Mouse (Mus musculus): Measurements from ENCODE around the gene Pmpca.

The Pmpca gene

GRCm38 (mm10) chr2:26434791-26435572 is 45.8 kb downstream of the Pmpca start:
- DNase-seq, result no peak

- no peak for DNase-seq
Measured at GRCm38 (mm10) chr2:26437221-26437620, 48.1 kb downstream of the Pmpca start.

- no peak for DNase-seq
Measured at GRCm38 (mm10) chr2:26438373-26438772, 49.2 kb downstream of the Pmpca start.

- DNase-seq, result no peak
Measured at GRCm38 (mm10) chr2:26439671-26440070, 50.5 kb downstream of the Pmpca start.

- DNase-seq, result no peak
Measured at GRCm38 (mm10) chr2:26441261-26441660, 52.1 kb downstream of the Pmpca start.

GRCm38 (mm10) chr2:26441688-26442087 is 52.5 kb downstream of the Pmpca start:
- DNase-seq, result no peak

- no peak for DNase-seq
Measured at GRCm38 (mm10) chr2:26442843-26443242, 53.7 kb downstream of the Pmpca start.

GRCm38 (mm10) chr2:26443876-26444275 is 54.7 kb downstream of the Pmpca start:
- DNase-seq, result no peak

- DNase-seq, result no peak
Measured at GRCm38 (mm10) chr2:26444368-26444767, 55.2 kb downstream of the Pmpca start.

- peak; percentile 100 for DNase-seq
Measured at GRCm38 (mm10) chr2:26444946-26445665, 56.0 kb downstream of the Pmpca start, which contains the start of gene Sec16a. TSS of gene Sec16a (minus strand) at chr2:26445216.

GRCm38 (mm10) chr2:26445666-26446445 is 56.7 kb downstream of the Pmpca start:
- DNase-seq, result peak; percentile 93 to 95

- no peak for DNase-seq
Measured at GRCm38 (mm10) chr2:26446671-26447070, 57.5 kb downstream of the Pmpca start.

Data from cerebellum, postnatal 14 days (tissue).